Mouse (Mus musculus): ENCODE data around the gene Gm4214. TPM values are rescaled to one million over a fixed set of nuclear protein-coding genes. Genes with fewer than 3 reads are reported as not detected.

Gm4214 gene
- not detected in 2 replicates for polyA plus RNA-seq (2012; rRNA removed)

DNA sequence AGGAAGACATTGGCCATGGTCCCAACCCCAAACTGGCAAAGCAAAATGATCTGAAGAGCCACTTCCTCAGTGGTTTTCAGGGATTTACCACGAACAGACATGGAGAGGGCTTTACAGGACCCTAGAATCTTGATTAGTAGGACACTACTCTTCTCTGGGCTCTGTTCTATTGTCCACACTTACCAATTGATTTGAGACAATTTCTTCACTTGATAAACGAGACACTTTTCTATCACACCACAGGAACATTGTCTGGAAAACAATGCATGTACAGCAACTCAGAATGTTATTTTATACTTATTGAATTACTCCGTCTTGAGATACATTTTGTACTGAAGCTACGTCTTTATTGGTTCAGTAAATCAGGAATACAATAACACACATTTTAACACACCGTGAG is at the start of gene Gm4214:
TSS of gene Gm4214 (minus strand) at position 101 of the 400 bp plus-strand sequence.

DNA sequence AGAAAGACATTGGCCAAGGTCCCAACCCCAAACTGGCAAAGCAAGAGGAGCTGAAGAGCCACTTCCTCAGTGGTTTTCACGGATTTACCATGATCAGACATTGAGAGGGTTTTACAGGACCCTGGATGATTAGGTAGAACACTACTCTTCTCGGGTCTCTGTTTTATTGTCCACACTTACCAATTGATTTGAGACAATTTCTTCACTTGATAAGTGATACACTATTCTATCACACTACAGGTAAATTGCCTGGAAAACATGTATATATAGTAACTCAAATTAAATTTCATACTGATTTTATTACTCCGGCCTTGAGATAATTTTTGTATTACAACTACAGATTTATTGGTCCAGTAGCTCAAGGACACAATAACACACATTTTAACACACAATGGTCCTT is 35.4 kb upstream of the Gm4214 start, which contains the start of gene Gm4216:
TSS of gene Gm4216 (minus strand) at position 101 of the 400 bp plus-strand sequence.

Other genes with a start within 250 kb of the Gm4214 start
- gene Vmn1r157, start 223.0 kb downstream of the Gm4214 start, polyA plus RNA-seq (2012; rRNA removed), result not detected in 2 replicates
- not detected in 2 replicates for gene Vmn1r158, start 193.9 kb downstream of the Gm4214 start, polyA plus RNA-seq (2012; rRNA removed)
- gene Vmn1r159, start 141.1 kb downstream of the Gm4214 start, polyA plus RNA-seq (2012; rRNA removed), result not detected in 2 replicates
- gene Vmn1r160, start 113.4 kb downstream of the Gm4214 start, polyA plus RNA-seq (2012; rRNA removed), result not detected in 2 replicates
- gene Gm4216, start 35.2 kb upstream of the Gm4214 start, polyA plus RNA-seq (2012; rRNA removed), result not detected in 2 replicates
- gene Vmn1r163, start 70.9 kb upstream of the Gm4214 start, polyA plus RNA-seq (2012; rRNA removed), result not detected in 2 replicates
- not detected in 2 replicates for gene Gm8720, start 82.8 kb upstream of the Gm4214 start, polyA plus RNA-seq (2012; rRNA removed)
- not detected in 2 replicates for gene Gm10662, start 159.8 kb upstream of the Gm4214 start, polyA plus RNA-seq (2012; rRNA removed)
- gene Vmn1r165, start 232.7 kb upstream of the Gm4214 start, polyA plus RNA-seq (2012; rRNA removed), result not detected in 2 replicates